Mouse (Mus musculus) neural tube, embryonic 13.5 days (tissue): ENCODE results near the gene Rsf1. TPM values are rescaled to one million over a fixed set of nuclear protein-coding genes. Genes with fewer than 3 reads are reported as not detected.
A peak's percentile ranks its signal among the peaks of the same experiment; 100 is the strongest.

ENCODE experiments used
- ATAC-seq: fragments of 200-750 bp; cut with Nextera tagmentation; 2 replicates; pipeline ENCODE4 v1.8.0; 2017; ENCODE audit warnings: low read depth, mild to moderate bottlenecking, moderate TSS enrichment, moderate library complexity
- H3K27ac ChIP-seq: fragments of 300-500 bp; sonication (generic); replicated peaks from 2 replicates; pipeline ENCODE4 v1.5.1; 2015; ENCODE audit warnings: moderate library complexity, mild to moderate bottlenecking, inconsistent platforms
- H3K27me3 ChIP-seq: fragments of 300-500 bp; sonication (generic); 2 replicates; pipeline ENCODE4 v1.6.1; 2015; ENCODE audit warnings: mild to moderate bottlenecking, inconsistent platforms
- H3K36me3 ChIP-seq: fragments of 300-500 bp; sonication (generic); 2 replicates; pipeline ENCODE4 v1.6.1; 2015; ENCODE audit warnings: mild to moderate bottlenecking, inconsistent platforms
- H3K4me1 ChIP-seq: fragments of 300-500 bp; sonication (generic); replicated peaks from 2 replicates; pipeline ENCODE4 v1.6.1; 2015; ENCODE audit warnings: inconsistent platforms
- H3K4me2 ChIP-seq: fragments of 300-500 bp; sonication (generic); 2 replicates; pipeline ENCODE4 v1.6.1; 2015; ENCODE audit warnings: inconsistent platforms, mild to moderate bottlenecking, moderate library complexity
- H3K4me3 ChIP-seq: fragments of 300-500 bp; sonication (generic); 2 replicates; pipeline ENCODE4 v1.5.1; 2015; ENCODE audit warnings: mild to moderate bottlenecking, inconsistent platforms
- H3K9ac ChIP-seq: fragments of 300-500 bp; sonication (generic); 2 replicates; pipeline ENCODE4 v1.6.1; 2015; ENCODE audit warnings: moderate library complexity, mild to moderate bottlenecking, inconsistent platforms
- H3K9me3 ChIP-seq: fragments of 300-500 bp; sonication (generic); 2 replicates; pipeline ENCODE4 v1.6.1; 2016; ENCODE audit warnings: inconsistent platforms
- WGBS: fragments of 180-500 bp; shearing (Covaris S2); methylation state at CpG from one replicate; pipeline ENCODE4 v1.1.7; 2015; 5-methylcytosine and 5-hydroxymethylcytosine counted together
- polyA plus RNA-seq: library from polyadenylated mRNA; unstranded; fragments of >200 nt; fragmentation: Nextera tagmentation; extraction: Ambion mirVana; gene quantifications from 2 replicates; pipeline ENCODE4 v1.2.1, GENCODE M21; 2015

Rsf1 gene
- polyA plus RNA-seq, 1 experiment from 2014 or later: 28.4 TPM

DNA sequence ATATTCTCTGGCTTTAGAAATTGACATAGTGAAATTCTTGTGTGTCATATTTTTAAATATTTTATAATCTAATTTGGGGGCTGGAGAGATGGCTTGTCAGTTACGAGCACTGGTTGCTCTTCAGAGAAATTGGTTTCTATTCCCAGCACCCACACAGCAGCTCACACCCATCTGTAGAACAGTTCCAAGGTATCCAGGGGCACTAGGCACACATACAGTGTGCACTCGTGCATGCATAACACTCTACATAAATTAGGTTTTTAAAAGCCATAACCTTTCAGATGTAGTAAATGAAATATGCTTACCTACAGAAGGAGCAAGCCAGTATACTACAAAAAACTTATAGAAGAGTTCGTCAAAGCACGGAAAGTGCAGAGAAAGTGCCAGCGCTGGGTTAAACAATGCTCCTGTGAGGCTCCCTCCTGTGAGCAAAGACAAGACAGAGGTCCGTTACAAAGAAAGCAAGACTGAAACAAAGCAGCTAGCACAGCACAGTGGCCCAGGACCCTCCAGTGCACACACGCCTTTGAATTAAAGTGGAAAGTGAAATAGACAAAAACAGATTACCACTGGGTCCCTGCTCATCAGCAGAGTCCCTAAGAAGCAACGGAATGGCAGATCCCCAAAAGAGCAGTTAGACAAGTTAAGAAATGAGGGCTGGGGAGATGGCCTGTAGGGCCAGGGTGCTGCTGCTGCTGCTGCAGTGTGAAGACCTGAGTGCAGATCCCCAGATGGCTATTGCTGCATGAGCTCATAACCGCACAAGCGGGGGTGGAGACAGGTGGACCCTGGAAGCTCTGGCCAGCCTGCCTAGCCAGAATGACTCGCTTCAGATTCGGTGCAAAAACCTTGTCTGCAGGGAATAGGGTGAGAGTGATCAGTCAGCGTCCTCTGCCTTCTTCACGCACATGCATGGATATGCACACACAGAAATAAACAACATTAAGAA, 149.3 kb downstream of the Rsf1 start:
- Histone ChIP-seq H3K9me3 (no peaks in the 10 kb centered on the region), H3K27ac (no peak overlapping the region; the same call in 1 of the 2 replicates), H3K36me3 (peaks cover 13% of the 10 kb centered on the region), H3K4me2 (0 out of 2 replicates have a peak overlapping the region, but pooled peaks have one; percentile 9), H3K4me1 (peaks cover 19% of the 10 kb centered on the region), H3K4me3 (no peak overlapping the region), H3K27me3 (no peaks in the 10 kb centered on the region), H3K9ac (no peak overlapping the region)
- no peak for ATAC-seq
- WGBS: 31% methylated on average over 14 of the region's 14 CpGs

DNA sequence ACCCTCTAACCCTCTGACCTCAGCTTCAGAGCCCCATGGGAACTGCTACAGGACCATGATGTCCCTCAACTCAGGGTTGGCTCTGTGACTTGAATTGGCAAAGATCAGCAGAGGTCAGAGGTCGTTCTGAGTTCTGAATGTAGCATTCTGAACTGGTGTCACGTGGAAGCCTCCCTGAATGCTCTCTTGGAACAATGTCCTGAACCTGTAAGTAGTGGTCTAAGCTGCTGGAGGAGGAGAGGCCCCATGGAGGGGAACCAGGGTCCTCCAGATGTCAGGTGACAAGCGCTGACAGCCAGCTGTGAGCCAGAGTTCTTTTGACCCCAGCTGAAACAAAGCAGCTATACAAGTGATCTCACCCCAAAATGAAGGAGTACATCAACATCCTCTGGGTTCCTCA, 150.7 kb downstream of the Rsf1 start:
- Histone ChIP-seq H3K9me3 (no peaks in the 10 kb centered on the region), H3K4me1 (peaks cover 19% of the 10 kb centered on the region), H3K9ac (no peak overlapping the region), H3K36me3 (peaks cover 7% of the 10 kb centered on the region), H3K27me3 (no peaks in the 10 kb centered on the region), H3K27ac (no peak overlapping the region), H3K4me2 (no peak overlapping the region), H3K4me3 (no peak overlapping the region)
- no peak for ATAC-seq
- 48% methylated on average over 3 of the region's 3 CpGs for WGBS

DNA sequence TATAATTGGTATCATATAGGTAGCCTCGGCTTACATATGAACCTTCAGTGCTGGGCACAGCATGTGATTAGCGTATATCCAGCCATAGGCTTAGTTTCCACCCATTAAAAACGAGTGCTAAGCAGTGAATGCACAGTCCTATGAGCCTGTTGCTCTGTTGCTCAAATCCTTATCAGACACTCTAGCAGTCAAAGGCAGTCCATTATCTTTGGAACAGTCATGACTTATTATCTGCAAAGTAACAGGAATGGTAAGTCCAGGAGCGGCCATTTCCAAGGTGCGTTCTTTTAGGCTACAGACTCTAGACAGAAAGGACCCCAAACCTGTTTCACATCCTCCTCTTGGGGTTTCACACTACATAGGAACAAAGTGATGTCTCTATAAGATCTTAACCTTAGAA, 153.9 kb downstream of the Rsf1 start:
- Histone ChIP-seq H3K9ac (no peak overlapping the region), H3K36me3 (no peaks in the 10 kb centered on the region), H3K4me3 (no peak overlapping the region), H3K27me3 (no peaks in the 10 kb centered on the region), H3K27ac (no peak overlapping the region), H3K4me2 (no peak overlapping the region), H3K9me3 (no peaks in the 10 kb centered on the region), H3K4me1 (peaks cover 33% of the 10 kb centered on the region)
- 95% methylated on average over 5 of the region's 5 CpGs for WGBS
- no peak for ATAC-seq

DNA sequence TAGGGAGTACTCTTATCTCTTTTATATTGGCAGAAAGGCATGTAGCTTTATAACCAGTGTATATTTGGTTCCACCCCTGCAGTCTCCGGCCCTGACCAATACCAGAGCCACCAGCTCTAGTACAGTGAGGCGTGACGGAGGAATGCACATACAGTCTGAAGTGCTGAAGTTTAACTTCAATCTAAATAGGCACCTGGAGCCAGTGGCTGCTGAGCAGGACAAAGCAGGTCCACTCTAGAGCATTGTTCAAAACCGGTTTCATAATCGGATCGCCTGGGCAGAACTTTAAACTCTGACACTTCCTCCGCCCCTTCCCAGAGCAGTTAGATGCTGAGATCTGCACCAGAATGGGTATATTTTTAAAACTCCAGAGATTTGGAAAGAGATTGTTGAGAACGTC, 155.3 kb downstream of the Rsf1 start:
- no peak overlapping the region for H3K4me2 ChIP-seq
- no peak overlapping the region for H3K9ac ChIP-seq
- H3K4me3 ChIP-seq: no peak overlapping the region
- WGBS: 85% methylated on average over 8 of the region's 8 CpGs
- H3K36me3 ChIP-seq: no peaks in the 10 kb centered on the region
- no peak overlapping the region for H3K27ac ChIP-seq
- ATAC-seq: no peak
- H3K27me3 ChIP-seq: no peaks in the 10 kb centered on the region
- peaks cover 24% of the 10 kb centered on the region for H3K4me1 ChIP-seq
- no peaks in the 10 kb centered on the region for H3K9me3 ChIP-seq

DNA sequence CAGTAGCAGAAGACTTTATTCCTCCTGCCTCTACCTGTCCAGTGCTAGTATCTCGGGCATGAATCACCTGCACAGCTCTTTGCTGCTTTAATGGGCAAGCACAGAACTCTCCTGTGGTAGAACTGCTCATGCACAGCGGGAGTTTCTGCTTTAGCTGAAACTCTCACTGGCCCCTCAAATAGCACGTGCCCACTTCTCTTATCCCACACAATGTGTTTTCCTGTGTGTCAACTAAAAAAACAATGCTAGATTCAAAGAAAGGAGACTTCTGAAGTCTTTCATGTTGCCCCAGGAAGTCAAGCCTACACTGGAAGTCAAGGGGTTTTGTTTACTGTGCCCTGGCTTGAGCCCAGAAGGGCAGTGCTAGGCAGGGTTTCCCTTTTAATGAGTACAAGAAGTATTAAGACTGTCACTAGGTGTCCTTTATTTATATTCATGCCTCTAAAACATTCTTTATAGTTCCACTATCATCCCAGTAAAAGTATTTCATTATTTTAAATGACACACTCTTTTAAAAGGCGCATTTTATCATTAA, 156.3 kb downstream of the Rsf1 start:
- no peak overlapping the region for H3K9ac ChIP-seq
- no peaks in the 10 kb centered on the region for H3K9me3 ChIP-seq
- H3K4me1 ChIP-seq: peaks cover 21% of the 10 kb centered on the region
- no peaks in the 10 kb centered on the region for H3K27me3 ChIP-seq
- no peak overlapping the region for H3K4me3 ChIP-seq
- H3K27ac ChIP-seq: no peak overlapping the region
- no peaks in the 10 kb centered on the region for H3K36me3 ChIP-seq
- no peak for ATAC-seq
- peak overlapping the region; percentile 13; the same call in 1 of the 2 replicates for H3K4me2 ChIP-seq
- WGBS: 40% methylated on average over 4 of the region's 4 CpGs

DNA sequence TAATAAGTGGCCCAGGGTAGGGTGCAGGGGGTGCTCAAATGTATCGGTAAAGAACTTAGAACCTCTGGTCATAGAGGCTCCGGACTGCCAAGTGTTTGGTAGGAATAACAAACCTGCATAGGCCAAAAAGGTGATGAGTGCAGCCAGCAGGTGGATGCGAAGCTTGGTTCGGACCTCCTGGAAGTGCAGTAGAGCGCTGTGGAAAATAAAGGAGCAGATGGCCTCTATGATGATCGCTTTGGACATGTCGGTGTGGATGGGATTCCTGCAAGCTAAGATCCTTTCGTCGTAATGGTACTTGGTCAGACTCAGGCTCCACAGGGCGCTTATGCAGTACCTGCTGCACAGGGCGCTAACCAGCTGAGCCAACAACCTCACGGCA, 157.6 kb downstream of the Rsf1 start:
- 8% methylated on average over 12 of the region's 12 CpGs for WGBS
- ATAC-seq: no peak
- Histone ChIP-seq H3K27me3 (no peaks in the 10 kb centered on the region), H3K4me3 (peak overlapping the region; percentile 70), H3K4me1 (peaks cover 21% of the 10 kb centered on the region), H3K36me3 (no peaks in the 10 kb centered on the region), H3K27ac (no peak overlapping the region), H3K9me3 (no peaks in the 10 kb centered on the region), H3K4me2 (peak overlapping the region; percentile 97), H3K9ac (peak overlapping the region; percentile 77)

DNA sequence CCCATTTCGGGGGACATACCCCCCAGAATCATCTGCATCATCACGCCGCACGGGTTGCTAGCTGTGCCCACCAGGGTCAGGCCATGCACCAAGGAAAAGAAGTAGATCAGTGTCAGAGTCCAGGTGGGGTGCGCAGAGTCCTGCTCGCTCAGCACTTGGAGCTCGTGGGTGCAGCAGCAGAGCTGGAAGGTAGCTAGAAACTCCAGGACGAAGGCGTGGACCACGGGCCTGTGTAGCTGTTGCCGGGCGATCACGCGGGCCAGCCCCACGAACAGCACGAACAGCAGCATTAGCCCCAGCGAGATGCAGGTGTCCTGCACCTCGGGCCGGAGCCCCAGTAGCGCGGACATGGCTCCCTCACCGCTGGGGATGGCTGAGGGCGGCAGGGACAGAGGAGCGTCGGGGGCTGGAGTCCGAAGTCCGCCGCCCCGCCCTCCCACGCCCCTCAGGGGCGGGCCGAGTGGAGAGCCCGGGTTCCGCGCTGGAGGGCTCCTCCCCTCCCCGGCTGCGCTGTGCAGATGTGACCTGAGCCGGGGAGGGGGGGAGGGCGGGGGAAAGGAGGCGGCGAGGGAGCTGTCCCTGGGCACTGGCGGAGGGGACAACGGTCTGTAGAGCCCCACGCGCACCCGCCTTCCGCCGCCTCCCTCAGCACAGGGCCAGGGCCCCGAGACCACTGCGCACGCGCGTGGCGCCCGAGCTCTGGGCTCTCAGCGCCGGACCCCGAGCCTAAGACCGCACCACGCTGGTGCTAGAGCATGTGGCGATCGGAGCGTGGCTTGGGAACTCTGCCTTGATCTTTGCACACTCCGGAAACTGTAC, 158.2 kb downstream of the Rsf1 start, which contains the start of gene Aqp11:
Aqp11 (minus strand) TSS at position 652 of the 819 bp plus-strand sequence.
- no peaks in the 10 kb centered on the region for H3K36me3 ChIP-seq
- WGBS: under 1% methylated on average over 47 of the region's 64 CpGs
- peak within 1 kb of the TSS; percentile 70 for H3K4me3 ChIP-seq
- H3K9me3 ChIP-seq: no peaks in the 10 kb centered on the region
- H3K4me1 ChIP-seq: peaks cover 21% of the 10 kb centered on the region
- no peaks in the 10 kb centered on the region for H3K27me3 ChIP-seq
- H3K9ac ChIP-seq: peak within 1 kb of the TSS; percentile 77
- H3K4me2 ChIP-seq: peak within 1 kb of the TSS; percentile 97
- ATAC-seq: peak; percentile 94
- peak within 1 kb of the TSS; percentile 9; the same call in 1 of the 2 replicates for H3K27ac ChIP-seq

DNA sequence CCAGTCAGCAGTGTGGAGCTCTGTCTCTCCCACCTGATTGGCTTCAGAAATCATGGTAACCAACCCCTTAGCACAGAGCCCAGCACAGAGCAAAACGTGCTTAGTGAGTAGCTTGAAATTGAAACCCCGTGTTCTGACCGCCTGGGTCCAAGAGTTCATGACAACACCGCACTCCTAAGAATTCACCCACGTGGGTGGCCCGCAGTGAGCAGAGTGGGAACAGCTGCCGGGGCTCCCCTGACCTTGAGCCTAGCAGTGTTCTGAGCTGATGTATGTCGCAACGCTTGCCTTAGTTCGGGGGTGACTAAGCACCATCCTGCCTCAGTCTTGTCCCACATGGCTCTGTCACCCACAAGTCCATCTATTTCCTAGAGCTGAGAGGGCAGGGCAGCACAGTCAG, 161.3 kb downstream of the Rsf1 start:
- Histone ChIP-seq H3K4me3 (no peak overlapping the region), H3K27ac (no peak overlapping the region)
- ATAC-seq: no peak

DNA sequence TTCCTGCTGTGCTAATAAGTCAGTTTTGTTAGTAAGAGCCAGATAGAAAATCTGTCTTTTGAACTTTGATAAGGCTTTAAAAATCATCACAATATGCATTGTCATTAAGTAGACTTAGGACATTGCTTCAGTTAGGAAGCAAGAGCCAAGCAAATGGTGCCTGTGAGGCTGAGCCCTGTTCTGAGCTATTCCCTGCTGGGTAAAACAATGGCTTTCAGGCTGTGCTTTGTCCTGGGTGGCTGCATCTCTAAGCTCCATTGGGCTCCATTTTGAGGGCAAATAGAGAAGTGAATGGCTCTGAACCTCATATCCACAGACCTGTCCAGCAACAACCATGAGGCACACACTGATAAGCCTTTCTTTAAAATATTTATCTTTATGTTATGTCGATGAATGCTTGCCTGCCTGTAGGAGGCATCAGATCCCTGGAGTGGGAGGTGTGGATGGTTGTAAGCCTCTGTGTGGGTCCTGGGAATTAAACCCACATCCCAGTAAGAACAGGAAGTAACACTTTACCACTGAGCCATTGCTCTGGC, 162.1 kb downstream of the Rsf1 start:
- no peak for ATAC-seq
- no peak overlapping the region for H3K9ac ChIP-seq
- H3K9me3 ChIP-seq: no peaks in the 10 kb centered on the region
- WGBS: 16% methylated on average over 1 of the region's 1 CpGs
- no peak overlapping the region for H3K4me3 ChIP-seq
- peaks cover 9% of the 10 kb centered on the region for H3K4me1 ChIP-seq
- no peaks in the 10 kb centered on the region for H3K27me3 ChIP-seq
- H3K36me3 ChIP-seq: no peaks in the 10 kb centered on the region
- no peak overlapping the region for H3K4me2 ChIP-seq
- H3K27ac ChIP-seq: no peak overlapping the region

More for the DNA sequence above, 161.3 kb downstream of the Rsf1 start:
- Histone ChIP-seq H3K4me2 (no peak overlapping the region), H3K4me1 (peaks cover 16% of the 10 kb centered on the region), H3K36me3 (no peaks in the 10 kb centered on the region), H3K9me3 (no peaks in the 10 kb centered on the region), H3K9ac (no peak overlapping the region), H3K27me3 (no peaks in the 10 kb centered on the region)
- 60% methylated on average over 10 of the region's 10 CpGs for WGBS
